Mouse (Mus musculus) stomach, postnatal 0 days (tissue): ENCODE measurements around the gene Mnat1. TPM values are rescaled to one million over a fixed set of nuclear protein-coding genes. Genes with fewer than 3 reads are reported as not detected.

Experiments used
- ATAC-seq: fragments of 200-750 bp; cut with Nextera tagmentation; 2 replicates; pipeline ENCODE4 v1.8.0; 2017; ENCODE audit not compliant: low FRiP score, low TSS enrichment
- DNase-seq: peaks from one replicate; pipeline ENCODE4 v3.0.0-alpha.2; 2016; ENCODE audit warnings: low spot score
- H3K27ac ChIP-seq: fragments of 300-500 bp; sonication (generic); replicated peaks from 2 replicates; pipeline ENCODE4 v1.5.1; 2014; ENCODE audit warnings: mild to moderate bottlenecking, control low read depth
- H3K27me3 ChIP-seq: fragments of 300-500 bp; sonication (generic); 2 replicates; pipeline ENCODE4 v1.6.1; 2014; ENCODE audit warnings: low read length; ENCODE audit not compliant: control insufficient read depth, insufficient read depth
- H3K36me3 ChIP-seq: fragments of 300-500 bp; sonication (generic); 2 replicates; pipeline ENCODE4 v1.6.1; 2014; ENCODE audit warnings: low read length, mixed read lengths; ENCODE audit not compliant: control insufficient read depth, insufficient read depth
- H3K4me1 ChIP-seq: fragments of 300-500 bp; sonication (generic); replicated peaks from 2 replicates; pipeline ENCODE4 v1.6.1; 2014; ENCODE audit warnings: antibody characterized with exemption; ENCODE audit not compliant: control insufficient read depth, insufficient read depth
- H3K4me2 ChIP-seq: fragments of 300-500 bp; sonication (generic); replicated peaks from 2 replicates; pipeline ENCODE4 v1.6.1; 2014; ENCODE audit warnings: low read depth, mild to moderate bottlenecking, control low read depth, moderate library complexity
- H3K4me3 ChIP-seq: fragments of 300-500 bp; sonication (generic); 2 replicates; pipeline ENCODE4 v1.5.1; 2014; ENCODE audit warnings: low read depth, low read length, control low read depth
- H3K9ac ChIP-seq: fragments of 300-500 bp; sonication (generic); 2 replicates; pipeline ENCODE4 v1.6.1; 2014; ENCODE audit warnings: mild to moderate bottlenecking, low read length, control low read depth, mixed read lengths
- H3K9me3 ChIP-seq: fragments of 300-500 bp; sonication (generic); 2 replicates; pipeline ENCODE4 v1.6.1; 2016; ENCODE audit warnings: low read length; ENCODE audit not compliant: control insufficient read depth
- CTCF ChIP-seq: IDR thresholded peaks from 2 replicates; pipeline ENCODE4 v1.5.1; 2016; ENCODE audit warnings: antibody characterized with exemption, low read depth, mild to moderate bottlenecking, moderate library complexity
- EP300 ChIP-seq: optimal IDR thresholded peaks from 2 replicates; pipeline ENCODE3; 2016; ENCODE audit warnings: antibody characterized with exemption
- whole genome bisulfite sequencing: fragments of 180-500 bp; shearing (Covaris S2); extraction: QIAGEN DNeasy Blood & Tissue Kit; methylation state at CpG from one replicate; pipeline ENCODE4 v1.1.7; 2014; 5-methylcytosine and 5-hydroxymethylcytosine counted together
- polyA plus RNA-seq: library from polyadenylated mRNA; unstranded; fragments of >200 nt; fragmentation: Nextera tagmentation; extraction: Ambion mirVana; gene quantifications from 2 replicates; pipeline ENCODE4 v1.2.1, GENCODE M21; 2015

Mnat1 gene
- polyA plus RNA-seq, 1 experiment from 2014 or later = 17.1 TPM

GRCm38 (mm10) chr12:73308711-73309110 lies 185.2 kb downstream of the Mnat1 start:
- no peaks in the 10 kb centered on the region for H3K27me3 ChIP-seq
- ATAC-seq (no peak), DNase-seq (no peak)
- WGBS = 83% methylated on average over 2 of the region's 2 CpGs
- no peaks in the 10 kb centered on the region for H3K9me3 ChIP-seq
- TF ChIP-seq EP300 = no peak
- TF ChIP-seq CTCF = no peak
- no peak overlapping the region for H3K9ac ChIP-seq
- no peak overlapping the region for H3K27ac ChIP-seq
- H3K4me2 ChIP-seq = no peak overlapping the region
- no peak overlapping the region for H3K4me3 ChIP-seq
- H3K4me1 ChIP-seq = no peaks in the 10 kb centered on the region
- no peaks in the 10 kb centered on the region for H3K36me3 ChIP-seq

GRCm38 (mm10) chr12:73317706-73318686 lies 194.5 kb downstream of the Mnat1 start:
- Histone ChIP-seq H3K9me3 (no peaks in the 10 kb centered on the region), H3K27me3 (no peaks in the 10 kb centered on the region)
- no peak for DNase-seq

More at GRCm38 (mm10) chr12:73317706-73318686, 194.5 kb downstream of the Mnat1 start:
- Histone ChIP-seq H3K27ac (no peak overlapping the region), H3K4me1 (no peaks in the 10 kb centered on the region), H3K4me2 (no peak overlapping the region), H3K36me3 (no peaks in the 10 kb centered on the region), H3K9ac (no peak overlapping the region), H3K4me3 (no peak overlapping the region)
- no peak for TF ChIP-seq EP300
- TF ChIP-seq CTCF = no peak
- 82% methylated on average over 7 of the region's 7 CpGs for WGBS
- ATAC-seq = no peak

Other genes starting within 250 kb of the Mnat1 start
- gene Six6, start 183.8 kb upstream of the Mnat1 start, polyA plus RNA-seq = not detected in 2 replicates
- 0.57 and 0.67 TPM in 2 replicates for gene 4930447C04Rik, start 182.9 kb upstream of the Mnat1 start, polyA plus RNA-seq
- 0.02 and 0.10 TPM in 2 replicates for gene Six1, start 69.8 kb upstream of the Mnat1 start, polyA plus RNA-seq
- 0.13 and 0.17 TPM in 2 replicates for gene Six4, start 10.3 kb upstream of the Mnat1 start, polyA plus RNA-seq
- gene Trmt5, start 163.0 kb downstream of the Mnat1 start, polyA plus RNA-seq = 7.3 and 7.5 TPM in 2 replicates
- 2.8 and 3.1 TPM in 2 replicates for gene Slc38a6, start 163.1 kb downstream of the Mnat1 start, polyA plus RNA-seq